Mouse (Mus musculus) B cell, adult (primary cell): Measurements from ENCODE around the gene Urah. TPM values are rescaled to one million over a fixed set of nuclear protein-coding genes. Genes with fewer than 3 reads are reported as not detected.

Experiments
- total RNA-seq: library from RNA; stranded (reverse); gene quantifications from 4 replicates; pipeline ENCODE4 v1.2.4, GENCODE M21; 2023; ENCODE audit not compliant: inconsistent age

Urah gene
- total RNA-seq, result not detected in 4 replicates

GRCm38 (mm10) chr7:140834968-140835757, at the start of gene Urah:
TSS of gene Urah (plus strand) at chr7:140835018.

GRCm38 (mm10) chr7:140787406-140788052, 47.3 kb upstream of the Urah start, which contains the start of gene Syce1:
TSS of gene Syce1 (minus strand) at chr7:140787852.

GRCm38 (mm10) chr7:140821653-140822329, 13.0 kb upstream of the Urah start, which contains the start of gene Zfp941:
TSS of gene Zfp941 (minus strand) at chr7:140822178.

GRCm38 (mm10) chr7:140844905-140845665, 10.3 kb downstream of the Urah start, which contains the start of gene Scgb1c1:
TSS of gene Scgb1c1 (plus strand) at chr7:140845547.

GRCm38 (mm10) chr7:140847755-140848580, 13.2 kb downstream of the Urah start, which contains the start of gene Odf3:
TSS of gene Odf3 (plus strand) at chr7:140847805.

GRCm38 (mm10) chr7:140855860-140856784, 21.3 kb downstream of the Urah start, which contains the start of gene Gm45785:
TSS of gene Gm45785 (minus strand) at chr7:140856331.

GRCm38 (mm10) chr7:140856785-140857549, 22.1 kb downstream of the Urah start, which contains the start of gene Ric8a:
TSS of gene Ric8a (plus strand) at chr7:140856957.

GRCm38 (mm10) chr7:140857550-140858505, 23.0 kb downstream of the Urah start, which contains the start of gene Bet1l:
TSS of gene Bet1l (minus strand) at chr7:140857577.

GRCm38 (mm10) chr7:140881696-140882468, 47.1 kb downstream of the Urah start, which contains the start of the genes Psmd13 and Sirt3:
TSS of gene Psmd13 (plus strand) at chr7:140881968.
TSS of gene Sirt3 (minus strand) at chr7:140882309.

Other genes with a start within 250 kb of the Urah start
- gene Olfr46, start 233.7 kb upstream of the Urah start, total RNA-seq, result not detected in 4 replicates
- gene Olfr61, start 206.0 kb upstream of the Urah start, total RNA-seq, result not detected in 4 replicates
- gene Olfr53, start 188.6 kb upstream of the Urah start, total RNA-seq, result not detected in 4 replicates
- not detected in 4 replicates for gene Olfr539, start 175.1 kb upstream of the Urah start, total RNA-seq
- gene Olfr45, start 153.1 kb upstream of the Urah start, total RNA-seq, result not detected in 4 replicates
- not detected in 4 replicates for gene Olfr541, start 137.8 kb upstream of the Urah start, total RNA-seq
- gene Cyp2e1, start 71.3 kb upstream of the Urah start, total RNA-seq, result not detected in 4 replicates
- not detected in 4 replicates for gene Syce1, start 47.2 kb upstream of the Urah start, total RNA-seq
- not detected in 4 replicates for gene Zfp941, start 12.8 kb upstream of the Urah start, total RNA-seq
- gene Scgb1c1, start 10.5 kb downstream of the Urah start, total RNA-seq, result not detected in 4 replicates
- gene Odf3, start 12.8 kb downstream of the Urah start, total RNA-seq, result not detected in 4 replicates
- gene Gm45785, start 21.3 kb downstream of the Urah start, total RNA-seq, result not detected in 4 replicates
- 89.6 to 105 TPM (median 98.1 TPM) in 4 replicates for gene Ric8a, start 21.9 kb downstream of the Urah start, total RNA-seq
- 19.0 to 24.5 TPM (median 21.9 TPM) in 4 replicates for gene Bet1l, start 22.6 kb downstream of the Urah start, total RNA-seq
- 82.3 to 93.8 TPM (median 86.4 TPM) in 4 replicates for gene Psmd13, start 47.0 kb downstream of the Urah start, total RNA-seq
- 9.4 to 10.6 TPM (median 9.8 TPM) in 4 replicates for gene Sirt3, start 47.3 kb downstream of the Urah start, total RNA-seq
- gene Cox8b, start 65.4 kb downstream of the Urah start, total RNA-seq, result not detected in 4 replicates
- not detected in 4 replicates for gene Nlrp6, start 85.9 kb downstream of the Urah start, total RNA-seq
- gene Pgghg, start 106.4 kb downstream of the Urah start, total RNA-seq, result 16.3 to 20.3 TPM (median 17.9 TPM) in 4 replicates
- not detected in 4 replicates for gene Ifitm5, start 115.3 kb downstream of the Urah start, total RNA-seq
- not detected in 4 replicates for gene Gm45717, start 120.9 kb downstream of the Urah start, total RNA-seq
- gene Ifitm2, start 121.0 kb downstream of the Urah start, total RNA-seq, result 8.8 to 13.3 TPM (median 11.4 TPM) in 4 replicates
- gene Ifitm1, start 132.2 kb downstream of the Urah start, total RNA-seq, result 1.0 to 1.5 TPM (median 1.4 TPM) in 4 replicates
- 3.6 to 8.8 TPM (median 6.2 TPM) in 4 replicates for gene Ifitm3, start 175.8 kb downstream of the Urah start, total RNA-seq
- 0.90 TPM in 1 of 4 replicates, not detected in the others for gene Ifitm6, start 182.9 kb downstream of the Urah start, total RNA-seq
- not detected in 4 replicates for gene Gm17387, start 194.1 kb downstream of the Urah start, total RNA-seq
- not detected in 4 replicates for gene B4galnt4, start 226.1 kb downstream of the Urah start, total RNA-seq
- gene Pkp3, start 243.2 kb downstream of the Urah start, total RNA-seq, result 22.4 to 30.5 TPM (median 27.5 TPM) in 4 replicates